Mouse (Mus musculus) layer of hippocampus, adult 11-12 months (tissue): ENCODE measurements around the gene Lrrc45.

Experiments used
- DNase-seq: peaks from one replicate; pipeline ENCODE4 v3.0.0; 2022; ENCODE audit warnings: low spot score

The Lrrc45 gene

DNA sequence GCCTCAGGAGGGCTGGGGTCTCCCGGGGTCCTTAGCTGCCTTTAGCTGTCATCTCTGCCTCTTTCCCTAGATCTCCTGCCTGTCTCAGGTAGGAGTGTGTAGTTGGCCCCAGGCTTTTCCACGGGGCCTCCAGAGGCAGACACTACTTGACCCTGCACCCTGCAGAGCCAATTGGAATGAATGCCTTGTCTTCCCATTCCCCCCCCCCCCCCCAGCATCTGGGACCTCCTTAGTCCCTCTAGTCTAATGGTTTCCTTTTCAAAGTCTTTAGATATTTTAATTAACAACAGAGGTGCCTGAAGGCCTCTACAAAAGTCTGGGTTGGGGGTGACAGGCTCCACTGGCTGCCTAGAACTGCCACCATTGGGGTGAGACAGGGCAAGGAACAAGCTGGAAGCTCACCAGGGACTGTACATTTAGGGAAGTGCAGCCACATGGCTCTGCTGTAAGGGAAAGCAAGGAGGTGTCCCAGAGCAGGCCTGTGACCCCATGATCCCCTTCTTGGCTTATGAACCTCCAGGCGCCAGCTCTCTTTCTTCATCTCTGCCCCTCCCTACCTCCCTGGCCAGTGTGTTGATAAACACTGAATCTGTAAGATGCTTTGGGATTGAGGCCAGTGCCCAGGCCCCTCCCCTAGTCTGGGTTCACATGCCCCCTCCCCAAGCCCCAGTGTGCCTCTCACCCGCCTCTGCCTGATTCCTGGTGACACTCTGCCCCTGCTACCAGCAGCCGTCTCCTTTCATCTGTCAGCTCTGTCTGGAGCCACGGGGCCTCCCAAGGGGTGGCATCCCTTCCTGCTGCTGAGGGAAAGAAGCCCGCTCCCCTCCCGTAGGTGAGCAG, 9.0 kb upstream of the Lrrc45 start:
- no peak for DNase-seq

DNA sequence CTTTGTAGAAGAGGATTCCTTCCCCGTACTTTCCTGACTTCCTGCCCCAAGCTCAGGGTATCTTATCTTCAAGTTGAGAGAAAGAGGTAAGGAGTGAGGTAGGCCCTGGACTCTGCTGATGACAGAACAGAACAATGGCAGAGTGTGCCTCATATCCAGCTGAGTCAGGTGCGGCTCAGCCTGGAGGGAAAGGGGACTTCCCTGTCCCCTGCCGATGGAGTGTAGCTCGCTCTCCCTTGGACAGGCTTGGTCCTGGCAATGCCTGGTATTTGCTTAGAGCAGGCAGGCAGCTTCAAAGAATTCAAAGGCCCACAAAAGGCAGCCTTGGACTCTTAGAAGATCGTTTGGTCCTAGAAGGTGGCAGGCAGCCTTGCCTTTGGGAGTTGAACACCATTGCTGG, 7.6 kb upstream of the Lrrc45 start:
- no peak for DNase-seq

DNA sequence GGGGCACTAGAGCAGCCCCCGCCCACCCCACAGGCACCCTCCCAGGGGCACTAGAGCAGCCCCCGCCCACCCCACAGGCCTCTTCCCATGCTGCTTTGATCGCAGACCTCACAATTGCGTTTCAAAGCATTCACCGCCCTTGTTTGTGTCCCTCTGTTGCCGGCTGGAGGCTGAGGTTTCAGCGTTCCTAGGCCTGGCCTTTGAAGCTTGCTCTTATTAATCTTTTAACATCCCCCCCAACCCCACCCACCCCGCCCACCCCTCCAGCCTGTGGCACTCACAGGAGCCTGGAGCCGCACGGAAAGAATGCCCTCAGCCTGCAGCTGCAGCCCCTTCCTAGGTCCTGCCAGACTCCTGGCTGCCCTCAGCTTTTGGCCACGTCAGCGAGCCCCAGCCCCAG, 6.5 kb upstream of the Lrrc45 start:
- no peak for DNase-seq

DNA sequence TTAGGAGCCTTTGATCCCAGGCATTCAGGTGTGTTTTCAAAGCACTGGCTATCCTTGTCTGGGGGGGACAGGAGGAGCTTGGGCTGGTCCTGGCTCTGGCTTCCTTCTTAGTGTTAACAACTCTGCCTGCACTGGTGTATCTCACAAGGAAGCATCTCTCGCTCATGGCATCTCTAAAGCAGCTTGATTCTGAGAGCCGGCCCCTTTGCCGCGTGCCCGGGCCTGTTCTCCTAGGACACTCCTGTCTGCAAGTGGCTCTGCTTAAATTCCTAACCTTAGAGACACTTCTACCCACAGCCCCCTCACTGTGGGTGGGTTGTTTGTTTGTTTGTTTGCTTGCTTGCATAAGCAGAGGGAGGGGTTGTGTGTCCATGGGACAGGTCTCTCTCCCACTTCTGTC, 5.8 kb upstream of the Lrrc45 start:
- DNase-seq, result no peak

DNA sequence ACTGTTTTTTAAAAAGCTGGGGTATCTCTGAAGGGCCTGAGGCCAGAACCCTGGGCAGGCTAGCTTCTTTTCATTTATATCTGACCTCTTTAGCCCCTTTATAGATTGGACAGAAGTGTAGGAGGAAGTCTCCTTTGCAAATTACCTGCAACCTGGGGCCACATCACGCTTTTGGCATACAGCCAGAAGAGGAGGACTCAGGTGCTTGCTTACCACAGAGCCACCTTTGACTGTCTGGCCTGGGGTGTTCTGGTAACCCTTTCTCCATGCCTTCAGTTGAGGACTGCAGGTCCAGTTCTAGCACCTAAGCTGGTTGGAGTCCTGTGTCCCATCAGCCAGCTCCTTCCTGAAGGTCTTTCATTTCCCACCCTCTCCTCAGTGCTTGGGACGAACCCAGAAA, 4.2 kb upstream of the Lrrc45 start:
- DNase-seq, result no peak

DNA sequence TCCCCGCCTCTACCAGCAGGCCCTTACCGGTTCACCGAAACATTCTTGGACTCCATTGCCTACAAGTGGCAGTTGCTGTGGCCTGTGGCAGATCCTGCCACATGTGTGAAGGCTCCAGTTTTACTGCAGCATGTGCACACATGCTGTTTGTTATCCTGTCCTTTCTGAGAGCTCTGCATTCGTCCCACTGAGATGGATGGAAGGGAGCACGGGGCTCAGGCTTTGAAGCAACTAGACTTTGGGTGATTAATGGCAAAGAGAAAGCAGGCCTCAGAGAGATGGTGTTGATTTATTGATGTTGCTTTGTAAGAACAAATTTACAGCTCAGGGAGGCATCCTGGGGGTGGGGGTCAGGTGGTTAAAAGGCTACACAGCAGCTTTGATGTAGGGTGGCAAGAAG, 3.1 kb upstream of the Lrrc45 start:
- DNase-seq, result no peak

DNA sequence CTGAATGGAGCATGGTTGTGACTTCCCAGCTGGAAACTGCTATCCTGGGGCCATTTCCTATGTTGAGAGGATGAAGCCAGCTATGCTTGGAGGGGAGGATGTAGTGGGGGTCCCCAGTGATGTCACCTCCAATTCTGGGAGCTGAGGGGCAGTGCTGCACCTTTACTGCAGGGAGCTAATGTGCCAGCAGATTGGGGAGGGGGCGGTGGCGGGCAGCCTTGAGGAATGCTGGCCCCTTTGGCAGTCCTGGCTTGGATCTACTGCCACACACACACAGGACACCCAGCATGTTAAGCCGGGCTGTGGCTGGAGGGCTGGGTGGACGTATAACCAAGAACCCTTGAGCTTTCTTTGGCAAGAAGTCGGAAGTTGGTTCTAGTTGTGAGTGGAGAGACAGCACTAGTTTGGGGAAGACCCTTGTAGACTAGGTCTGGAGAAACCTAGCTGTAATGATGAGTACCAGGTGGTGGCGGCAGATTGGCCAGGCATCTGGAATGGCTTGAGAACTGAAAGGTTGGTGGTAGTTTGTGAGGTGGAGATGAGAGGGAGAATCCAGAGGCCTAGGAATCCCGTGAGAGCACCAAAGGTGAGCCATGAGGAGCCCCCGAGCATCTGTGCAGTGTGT, 1.6 kb upstream of the Lrrc45 start:
- no peak for DNase-seq

DNA sequence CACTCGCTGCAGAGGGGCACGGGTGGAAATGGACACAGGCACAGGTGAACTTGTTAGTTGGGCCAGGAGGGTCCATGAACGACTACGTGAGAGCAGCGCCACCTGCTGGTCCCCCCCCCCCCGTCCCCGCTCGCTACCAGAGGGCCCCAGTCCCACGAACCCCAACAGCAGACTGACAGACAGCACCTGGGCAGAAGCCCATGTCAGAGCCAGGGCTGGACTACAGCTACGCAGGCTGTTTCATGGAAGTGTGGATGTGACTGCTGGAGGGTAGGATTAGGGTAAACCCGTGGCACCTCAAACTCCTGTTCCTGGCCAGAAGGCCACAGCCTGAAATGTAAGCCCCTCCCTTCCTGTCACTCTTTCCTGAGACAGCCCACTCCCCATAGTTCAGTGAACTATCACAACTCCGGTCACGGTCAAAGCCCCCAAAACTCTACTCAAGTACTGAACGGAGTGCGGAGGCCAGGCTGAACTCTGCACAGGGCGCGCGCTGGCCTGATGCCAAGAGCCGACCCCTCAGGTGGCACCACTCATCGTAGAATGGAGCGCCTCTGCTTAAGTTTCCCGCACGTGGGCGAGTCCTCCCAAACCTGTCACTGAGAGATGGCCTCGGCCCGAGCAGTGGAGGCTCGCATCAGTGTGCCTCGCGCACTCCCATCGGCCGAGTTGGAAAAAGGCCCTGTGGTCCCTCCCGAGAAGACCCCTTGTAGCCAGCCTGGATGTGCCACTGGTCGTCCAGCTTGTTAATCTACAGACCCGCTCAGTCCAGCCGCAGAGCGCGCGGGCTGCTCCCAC, 755 bp upstream of the Lrrc45 start:
- peak; percentile 66 for DNase-seq

DNA sequence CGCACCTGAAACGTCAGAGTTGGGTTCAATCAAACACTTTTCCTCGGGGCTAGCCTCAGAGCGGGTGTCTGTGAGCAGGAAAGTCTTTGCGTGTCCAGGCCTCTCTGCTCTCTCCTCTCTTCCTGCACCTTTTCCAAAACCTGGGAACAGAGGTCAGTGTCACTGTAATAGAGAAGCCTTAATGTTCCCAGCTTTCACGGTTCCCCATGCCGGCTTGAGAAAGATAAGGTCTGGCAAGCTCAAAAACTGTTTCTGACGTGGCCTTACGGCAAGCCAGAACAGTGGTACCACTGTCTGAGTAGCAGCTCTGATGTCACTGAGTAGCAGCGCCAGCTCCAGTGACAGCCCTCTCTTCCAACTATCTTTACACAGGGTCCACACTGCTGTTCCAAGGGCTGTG, 821 bp downstream of the Lrrc45 start:
- no peak for DNase-seq

DNA sequence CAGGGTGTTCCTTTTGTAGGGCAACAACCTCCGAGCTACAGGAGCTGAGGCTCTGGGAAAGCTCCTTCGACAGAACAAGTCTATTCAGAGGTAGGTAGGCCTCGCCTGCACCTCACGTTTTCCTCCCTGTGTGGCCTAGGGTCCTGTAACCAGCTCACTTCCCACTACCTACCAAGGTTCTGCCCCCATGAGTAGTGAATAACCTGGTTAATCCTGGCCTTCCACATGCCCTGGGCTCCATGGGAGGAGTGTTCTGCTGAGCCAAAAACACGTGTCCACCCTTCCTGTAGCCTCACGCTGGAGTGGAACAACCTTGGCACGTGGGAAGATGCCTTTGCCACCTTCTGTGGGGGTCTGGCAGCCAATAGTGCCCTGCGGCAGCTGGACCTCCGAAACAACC, 1.4 kb downstream of the Lrrc45 start:
- no peak for DNase-seq

DNA sequence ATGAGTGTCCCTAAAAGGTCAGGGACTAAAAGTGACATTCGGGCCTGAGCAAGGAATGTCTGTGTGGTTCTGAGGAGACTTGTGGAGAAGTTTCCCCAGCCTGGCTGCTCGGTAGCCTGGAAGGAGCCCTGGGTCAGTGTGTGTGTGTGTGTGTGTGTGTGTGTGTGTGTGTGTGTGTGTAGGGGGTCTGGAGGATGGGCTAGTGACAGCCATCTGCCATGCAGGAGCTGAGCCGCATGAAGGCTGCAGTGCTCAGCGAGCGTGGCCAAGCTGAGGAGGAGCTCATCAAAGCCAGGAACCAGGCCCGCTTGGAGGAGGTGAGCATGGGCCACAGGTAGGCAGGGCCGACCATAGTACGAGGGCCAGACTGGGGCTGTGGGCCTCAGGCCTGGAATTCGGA, 5.5 kb downstream of the Lrrc45 start:
- DNase-seq, result no peak

DNA sequence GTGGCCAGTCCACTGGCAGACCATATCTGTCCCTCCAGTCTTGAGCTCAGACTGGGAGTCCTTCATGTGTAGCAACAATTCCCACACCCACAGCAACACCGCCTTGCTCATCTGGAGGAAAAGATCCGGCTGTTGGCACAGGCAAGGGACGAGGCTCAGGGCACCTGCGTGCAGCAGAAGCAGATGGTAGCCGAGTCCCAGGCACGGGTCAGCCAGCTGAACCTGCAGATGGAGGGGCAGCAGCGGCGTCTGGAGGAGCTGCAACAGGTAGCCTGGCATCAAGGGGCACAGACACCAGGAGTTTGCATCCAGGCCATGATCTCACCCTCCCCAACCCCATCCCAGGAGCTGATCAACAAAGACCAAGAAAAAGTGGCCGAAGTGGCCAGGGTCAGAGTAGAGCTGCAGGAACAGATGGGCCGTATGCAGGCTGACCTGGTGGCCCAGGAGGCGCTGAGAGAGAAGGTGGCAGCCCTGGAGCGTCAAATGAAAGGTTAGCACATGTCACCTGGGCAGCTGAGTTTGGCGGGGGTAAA, 6.2 kb downstream of the Lrrc45 start:
- no peak for DNase-seq

DNA sequence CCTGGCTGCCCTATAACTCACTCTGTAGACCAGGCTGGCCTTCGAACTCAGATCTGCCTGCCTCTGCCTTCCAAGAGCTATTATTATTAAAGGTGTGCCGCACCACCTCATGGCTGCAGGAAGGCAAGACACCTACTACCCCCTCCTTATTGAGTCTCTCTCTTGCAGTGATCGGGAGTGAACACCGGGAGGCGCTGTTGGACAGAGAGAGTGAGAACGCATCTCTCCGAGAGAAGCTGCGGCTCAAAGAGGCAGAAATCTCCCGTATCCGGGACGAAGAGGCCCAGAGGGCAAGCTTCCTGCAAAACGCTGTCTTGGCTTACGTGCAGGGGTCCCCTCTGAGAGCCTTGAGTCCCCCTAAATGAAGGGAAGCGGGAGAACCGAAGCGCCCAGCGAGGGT, 6.7 kb downstream of the Lrrc45 start:
- peak; percentile 87 for DNase-seq

DNA sequence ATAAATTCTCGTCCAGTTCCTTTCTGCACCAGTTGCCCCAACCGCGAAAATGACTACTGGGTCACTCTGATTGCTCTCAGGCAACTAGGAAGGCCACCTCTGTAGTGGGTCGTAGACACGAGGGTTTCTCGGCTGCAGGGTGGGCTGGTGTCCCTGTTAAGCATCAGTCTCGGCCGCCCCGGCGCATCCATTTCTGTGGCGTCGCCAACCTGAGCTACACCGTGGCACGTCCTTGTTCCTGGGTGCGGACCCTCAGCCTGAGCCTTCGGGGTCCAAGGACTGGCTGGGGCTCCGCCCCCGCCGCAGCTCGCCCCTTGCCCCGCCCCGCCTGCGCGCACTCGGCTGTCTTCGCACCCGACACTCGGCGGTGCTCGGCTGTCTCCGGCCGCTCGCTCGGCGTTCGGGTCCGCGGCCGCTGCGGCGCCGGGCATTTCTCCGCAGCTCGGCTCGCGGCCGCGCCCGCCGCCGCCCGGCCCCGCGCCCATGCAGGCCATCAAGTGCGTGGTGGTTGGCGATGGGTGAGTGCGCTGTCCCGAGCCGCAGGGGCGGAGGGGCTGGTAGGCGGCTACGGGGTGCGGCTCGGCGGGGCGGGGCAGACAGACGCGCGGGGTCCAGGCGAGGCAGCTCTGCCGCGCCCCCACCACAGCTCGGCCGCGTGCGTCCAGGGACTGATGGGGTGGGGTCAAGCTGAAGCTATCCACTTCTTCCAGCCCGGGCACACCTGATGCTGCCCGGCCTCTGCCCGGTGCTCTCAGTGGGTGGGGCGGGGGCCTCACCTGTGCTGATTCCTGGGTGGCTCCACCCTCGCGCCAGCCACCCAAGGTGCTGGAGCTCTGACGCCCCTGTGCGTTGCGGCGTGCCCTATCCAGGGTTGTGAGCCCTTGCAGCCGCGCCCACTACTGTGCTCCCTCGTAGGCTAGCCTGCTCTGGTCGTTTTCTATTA, 7.7 kb downstream of the Lrrc45 start, which contains the start of gene Rac3:
Gene Rac3 (plus strand): TSS at position 347 of the 943 bp plus-strand sequence.
- DNase-seq, result peak; percentile 62

DNA sequence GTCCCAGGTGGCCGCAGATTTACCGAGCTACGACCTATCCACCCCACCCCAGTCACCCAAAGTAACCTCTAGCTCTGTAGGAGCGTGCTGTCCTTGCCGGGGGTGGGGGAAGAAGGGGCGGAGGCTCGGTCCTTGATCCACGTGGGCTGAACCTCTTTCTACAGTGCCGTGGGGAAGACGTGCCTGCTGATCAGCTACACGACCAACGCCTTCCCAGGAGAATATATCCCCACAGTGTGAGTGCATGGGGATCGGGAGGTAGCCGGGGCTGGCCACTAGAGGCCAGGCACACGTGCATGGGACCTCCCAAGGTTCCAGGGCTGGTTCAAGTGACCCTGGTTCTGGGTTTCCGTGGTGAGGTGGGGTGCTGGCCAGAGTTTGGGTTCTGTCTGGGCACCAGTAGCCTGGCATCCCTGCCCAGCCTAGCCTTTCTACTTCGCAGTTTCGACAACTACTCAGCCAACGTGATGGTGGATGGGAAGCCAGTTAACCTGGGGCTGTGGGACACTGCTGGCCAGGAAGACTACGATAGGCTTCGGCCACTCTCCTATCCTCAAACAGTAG, 8.4 kb downstream of the Lrrc45 start:
- no peak for DNase-seq

DNA sequence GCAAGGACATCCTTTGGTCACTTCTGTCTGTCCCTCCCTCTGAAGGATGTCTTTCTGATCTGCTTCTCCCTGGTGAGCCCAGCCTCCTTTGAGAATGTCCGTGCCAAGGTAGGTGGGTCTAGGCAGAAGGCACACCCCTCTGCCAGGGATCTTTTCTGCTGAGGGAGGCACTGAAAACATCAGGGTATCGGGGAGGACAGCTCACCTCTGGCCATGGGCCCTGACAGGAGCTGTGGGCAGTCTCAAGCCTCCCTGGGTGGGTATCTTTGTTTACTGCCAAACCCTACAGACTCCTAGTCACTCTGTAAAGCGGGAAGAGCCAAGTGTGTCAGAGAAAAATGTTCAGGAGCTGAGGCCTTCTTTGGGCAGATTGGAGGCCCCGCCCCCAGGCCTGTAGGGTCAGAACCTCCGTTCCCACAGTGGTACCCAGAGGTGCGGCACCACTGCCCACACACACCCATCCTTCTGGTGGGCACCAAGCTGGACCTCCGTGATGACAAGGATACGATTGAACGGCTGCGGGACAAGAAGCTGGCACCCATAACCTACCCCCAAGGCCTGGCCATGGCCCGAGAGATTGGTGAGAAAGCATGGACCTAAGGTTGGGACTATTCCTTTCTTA, 9.1 kb downstream of the Lrrc45 start:
- DNase-seq, result no peak

DNA sequence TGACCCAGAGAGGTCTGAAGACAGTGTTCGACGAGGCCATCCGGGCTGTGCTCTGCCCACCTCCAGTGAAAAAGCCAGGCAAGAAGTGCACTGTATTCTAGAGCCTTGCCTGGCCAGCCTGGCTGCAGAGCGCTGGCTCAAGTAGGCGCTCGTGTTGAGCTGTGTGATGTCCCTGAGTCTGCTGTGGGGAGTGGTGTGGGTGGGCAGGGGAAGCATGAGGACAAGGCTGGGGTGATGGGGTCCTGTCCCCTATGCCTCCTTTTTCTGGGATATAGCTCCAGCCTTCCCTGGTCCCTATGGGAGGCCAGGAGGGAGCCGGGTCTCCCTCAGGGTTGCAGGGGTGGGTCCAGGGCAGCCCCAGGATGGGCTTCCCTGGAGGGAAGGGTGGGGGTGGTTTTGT, 9.8 kb downstream of the Lrrc45 start:
- no peak for DNase-seq

DNA sequence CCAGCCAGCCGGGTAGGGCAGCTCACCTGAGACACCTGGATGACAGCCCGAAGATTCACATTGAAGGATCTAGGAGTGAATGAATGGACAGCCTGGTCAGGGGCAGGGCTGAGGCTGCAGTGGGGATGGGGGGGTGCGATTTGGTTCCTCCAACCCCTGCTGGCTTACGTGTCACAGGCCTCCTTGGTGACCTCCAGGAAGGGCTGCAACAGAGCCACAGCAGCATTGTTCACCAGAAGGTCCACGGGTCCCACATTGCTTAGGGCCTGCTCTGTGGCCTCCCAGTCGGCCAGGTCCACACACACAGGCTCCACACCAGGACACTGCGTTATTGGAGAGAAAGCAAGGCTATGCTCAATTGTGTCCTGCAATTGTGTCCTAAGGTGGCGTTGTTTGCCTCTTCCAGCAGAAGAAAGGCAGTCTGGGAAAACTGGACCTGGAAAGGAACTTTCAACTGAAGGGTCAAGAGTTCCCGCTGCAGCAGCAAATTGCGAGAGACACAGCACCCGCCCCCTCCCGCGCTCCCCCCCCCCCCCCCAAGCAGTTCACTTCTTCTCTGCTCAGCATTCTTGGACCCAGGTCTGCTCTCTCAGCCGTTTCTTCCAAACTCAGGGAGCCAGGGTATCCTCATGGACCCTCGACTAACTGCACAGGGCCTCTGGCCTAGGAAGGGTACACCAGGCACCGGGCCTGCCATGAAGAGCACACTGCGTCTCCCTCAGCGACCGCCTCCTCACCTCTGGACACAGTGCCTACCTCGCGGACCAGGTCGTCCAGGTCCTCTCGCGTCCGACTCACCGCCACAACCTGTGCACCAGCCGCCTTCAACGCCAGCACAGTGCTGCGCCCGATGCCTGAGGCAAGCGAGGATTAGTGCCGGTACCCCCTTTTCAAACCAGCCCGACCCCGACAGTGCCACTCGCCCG, 12.8 kb downstream of the Lrrc45 start:
- DNase-seq, result no peak

DNA sequence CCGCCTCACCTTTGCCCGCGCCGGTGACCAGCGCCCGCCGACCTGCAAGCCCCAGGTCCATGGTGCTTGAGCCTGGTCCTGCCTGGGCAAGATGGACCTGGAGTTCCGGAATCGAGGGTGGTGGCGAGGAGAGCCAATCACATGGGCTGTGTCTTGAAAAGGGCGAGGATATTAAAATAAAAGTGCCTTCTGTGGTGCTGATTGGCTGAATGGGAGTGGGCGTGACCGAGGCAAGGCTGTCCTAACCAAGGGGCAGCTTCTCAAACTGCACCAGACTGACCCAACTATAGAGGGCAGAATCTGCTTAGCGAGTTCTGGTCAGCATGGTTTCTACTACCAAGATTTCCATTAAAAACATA, 13.4 kb downstream of the Lrrc45 start, which contains the start of gene Dcxr:
Gene Dcxr (minus strand): TSS at position 113 of the 359 bp plus-strand sequence.
- DNase-seq, result peak; percentile 86

DNA sequence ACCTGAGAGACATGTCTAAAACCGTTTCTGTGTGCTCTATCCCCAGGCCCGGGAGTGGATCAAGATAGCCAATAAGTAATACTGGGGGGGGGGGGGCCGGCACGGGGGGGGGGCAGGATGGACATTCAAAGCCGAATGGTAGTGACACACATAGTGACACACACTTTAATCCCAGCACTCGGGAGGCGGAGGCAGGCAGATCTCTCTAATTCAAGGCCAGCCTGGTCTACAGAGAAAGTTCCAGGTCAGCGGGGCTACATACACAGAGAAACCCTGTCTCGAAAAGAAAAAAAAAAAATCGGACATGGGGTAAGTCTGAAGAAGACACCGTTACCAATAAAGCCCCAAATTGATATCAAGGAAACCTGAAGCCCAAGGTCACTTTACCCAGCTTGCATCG, 13.8 kb downstream of the Lrrc45 start:
- DNase-seq, result no peak
